Mouse (Mus musculus) embryonic fibroblast, embryonic 13.5 days (primary cell): ENCODE measurements around the gene Hcfc2. TPM values are rescaled to one million over a fixed set of nuclear protein-coding genes. Genes with fewer than 3 reads are reported as not detected.
A peak's percentile ranks its signal among the peaks of the same experiment; 100 is the strongest.

Experiments
- H3K27ac ChIP-seq: 2 replicates; pipeline ENCODE4 v1.5.1; 2012; ENCODE audit warnings: low read length, control low read depth, inconsistent platforms; ENCODE audit not compliant: insufficient read depth
- H3K4me1 ChIP-seq: 2 replicates; pipeline ENCODE4 v1.6.1; 2011; ENCODE audit warnings: low read length; ENCODE audit not compliant: control insufficient read depth, insufficient read depth
- H3K4me3 ChIP-seq: 2 replicates; pipeline ENCODE4 v1.5.1; 2011; ENCODE audit warnings: mild to moderate bottlenecking, control low read depth, low read length; ENCODE audit not compliant: insufficient read depth
- CTCF ChIP-seq: IDR thresholded peaks from 2 replicates; pipeline ENCODE4 v1.5.1; 2011; ENCODE audit warnings: mild to moderate bottlenecking, control low read depth, low read length, moderate library complexity, borderline replicate concordance; ENCODE audit not compliant: insufficient read depth
- POLR2A ChIP-seq: IDR thresholded peaks from 2 replicates; pipeline ENCODE4 v1.6.1; 2011; ENCODE audit warnings: low read depth, mild to moderate bottlenecking, control low read depth, low read length, moderate library complexity
- polyA plus RNA-seq: library from polyadenylated mRNA; stranded (reverse); fragments of >200 nt; gene quantifications from 2 replicates; pipeline ENCODE4 v1.2.4, GENCODE M21; 2011; ENCODE audit warnings: low read depth; ENCODE audit not compliant: missing spikeins, insufficient read length

Gene Hcfc2
- polyA plus RNA-seq, 1 experiment, result 49.3 TPM

- H3K4me3 ChIP-seq, result no peak overlapping the region
- no peak overlapping the region for H3K27ac ChIP-seq
- TF ChIP-seq POLR2A, result no peak
- TF ChIP-seq CTCF, result peak; percentile 91; the same call in 1 of the 2 replicates
- H3K4me1 ChIP-seq, result no peaks in the 10 kb centered on the region; the same call in 1 of the 2 replicates
Measured at GRCm38 (mm10) chr10:82666436-82667234, 29.3 kb upstream of the Hcfc2 start.

DNA sequence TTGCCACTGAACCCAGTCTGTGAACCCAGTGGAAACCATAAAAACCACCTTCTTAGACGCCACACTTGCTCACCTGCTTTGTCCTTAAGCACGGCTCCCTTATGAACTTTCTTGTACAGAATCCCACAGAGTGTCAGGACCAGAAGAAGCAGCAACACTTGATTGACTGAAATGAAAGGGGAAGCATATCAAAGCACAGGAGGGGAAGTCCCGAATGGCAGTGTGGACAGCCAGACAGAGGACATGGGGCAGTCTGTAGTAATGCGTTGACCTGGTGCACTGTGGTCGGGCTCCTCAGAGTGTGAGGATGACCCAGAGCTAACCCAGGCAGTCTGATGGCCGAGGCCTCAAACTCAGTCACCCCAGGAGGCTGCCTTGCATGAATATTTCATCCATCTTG is 25.8 kb upstream of the Hcfc2 start:
- Histone ChIP-seq H3K27ac (no peak overlapping the region), H3K4me3 (no peak overlapping the region), H3K4me1 (no peaks in the 10 kb centered on the region)
- TF ChIP-seq POLR2A (no peak), CTCF (no peak)

DNA sequence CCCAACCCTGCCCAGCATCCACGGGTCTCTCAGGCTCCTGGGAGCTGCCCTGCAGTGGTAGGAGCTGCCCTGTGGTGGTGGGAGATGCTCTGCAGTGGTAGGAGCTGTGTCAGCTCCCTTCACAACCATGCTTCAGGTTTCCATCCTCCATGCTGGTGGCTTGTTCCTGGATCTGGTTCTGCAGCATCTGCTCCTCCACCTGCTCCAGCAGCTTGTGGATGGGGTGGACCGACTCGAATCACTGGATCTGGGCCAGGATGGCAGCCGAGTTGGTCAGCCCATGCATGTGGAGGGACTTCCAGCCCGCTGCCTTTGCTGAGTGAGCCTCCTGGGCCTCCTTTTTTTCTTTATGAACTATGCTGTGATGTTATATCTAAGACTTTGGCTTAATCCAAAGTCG is 19.0 kb upstream of the Hcfc2 start:
- no peaks in the 10 kb centered on the region for H3K4me1 ChIP-seq

GRCm38 (mm10) chr10:82680769-82681168 is 15.2 kb upstream of the Hcfc2 start:
- Histone ChIP-seq H3K27ac (no peak overlapping the region), H3K4me3 (no peak overlapping the region), H3K4me1 (no peaks in the 10 kb centered on the region)
- TF ChIP-seq POLR2A (no peak), CTCF (no peak)

More for the DNA sequence above, 19.0 kb upstream of the Hcfc2 start:
- H3K27ac ChIP-seq, result no peak overlapping the region
- no peak overlapping the region for H3K4me3 ChIP-seq
- TF ChIP-seq POLR2A, result no peak
- no peak for TF ChIP-seq CTCF

DNA sequence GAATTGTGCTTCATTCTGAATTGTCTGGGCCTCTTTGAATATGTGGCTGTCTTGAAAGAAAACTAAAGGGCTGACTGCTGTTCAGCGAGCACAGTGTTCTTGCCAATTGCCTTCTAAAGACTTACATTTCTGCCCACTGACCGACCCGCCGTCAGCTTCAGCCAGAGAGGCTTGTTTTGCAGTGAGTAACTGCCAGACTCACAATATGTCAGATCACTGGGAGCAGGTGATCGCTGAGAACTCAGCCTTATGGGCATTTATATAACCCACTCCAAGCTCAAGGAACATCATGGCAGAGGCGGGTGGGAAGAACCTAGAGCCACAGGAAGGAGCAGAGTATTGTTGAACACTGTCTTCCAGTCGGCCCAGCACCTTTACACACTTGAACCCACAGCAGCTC is 14.3 kb upstream of the Hcfc2 start:
- Histone ChIP-seq H3K27ac (no peak overlapping the region), H3K4me3 (no peak overlapping the region), H3K4me1 (no peaks in the 10 kb centered on the region)
- TF ChIP-seq CTCF (no peak), POLR2A (no peak)

GRCm38 (mm10) chr10:82685440-82685839 is 10.5 kb upstream of the Hcfc2 start:
- Histone ChIP-seq H3K27ac (no peak overlapping the region), H3K4me3 (no peak overlapping the region), H3K4me1 (peaks cover 4% of the 10 kb centered on the region; the same call in 1 of the 2 replicates)
- TF ChIP-seq CTCF (no peak), POLR2A (no peak)

GRCm38 (mm10) chr10:82689681-82690211 is 6.2 kb upstream of the Hcfc2 start:
- Histone ChIP-seq H3K27ac (peak overlapping the region; percentile 75), H3K4me3 (peak overlapping the region; percentile 6; the same call in 1 of the 2 replicates), H3K4me1 (peaks cover 10% of the 10 kb centered on the region)
- TF ChIP-seq POLR2A (no peak), CTCF (no peak)

GRCm38 (mm10) chr10:82690494-82690893 is 5.5 kb upstream of the Hcfc2 start, which contains the start of gene Glt8d2:
Gene Glt8d2 (minus strand): TSS chr10:82690650.
- peak within 1 kb of the TSS; percentile 75 for H3K27ac ChIP-seq
- H3K4me3 ChIP-seq, result peak within 1 kb of the TSS; percentile 6; the same call in 1 of the 2 replicates
- no peak for TF ChIP-seq CTCF
- peak; percentile 51; the same call in 1 of the 2 replicates for TF ChIP-seq POLR2A
- peaks cover 10% of the 10 kb centered on the region for H3K4me1 ChIP-seq

DNA sequence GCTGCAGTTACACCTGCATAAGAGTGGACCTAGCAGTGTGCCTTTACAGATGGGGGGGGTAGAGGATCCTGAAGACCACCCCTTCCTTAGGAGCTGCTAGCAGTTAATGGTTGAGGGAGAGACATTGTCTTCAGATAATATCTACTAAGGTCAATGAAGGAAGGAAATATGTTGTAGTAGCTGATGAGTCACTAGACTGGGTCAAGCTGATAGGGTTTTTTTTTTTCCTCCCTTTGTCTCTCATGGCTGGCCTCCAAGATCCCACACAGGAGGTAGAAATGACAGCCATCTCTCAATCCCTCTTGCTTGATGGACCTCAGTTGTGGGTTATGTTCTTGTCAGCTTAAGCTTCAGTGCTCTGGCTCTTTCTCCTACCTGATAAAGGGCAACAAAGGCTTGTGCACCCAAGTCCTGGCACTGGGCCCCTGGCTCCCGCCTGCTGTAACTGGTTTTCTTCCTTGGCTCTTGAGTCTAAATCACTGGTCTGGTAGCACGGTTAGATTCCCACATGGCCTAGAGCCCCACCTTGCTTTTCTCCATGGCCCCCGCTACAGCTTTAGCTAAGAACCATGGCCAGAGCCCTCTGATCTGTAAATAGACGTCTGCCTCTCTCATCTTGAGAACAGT is 606 bp downstream of the Hcfc2 start:
- Histone ChIP-seq H3K27ac (no peak overlapping the region), H3K4me3 (no peak overlapping the region), H3K4me1 (peaks cover 4% of the 10 kb centered on the region)
- no peak for TF ChIP-seq POLR2A
